Mouse (Mus musculus) adrenal gland, postnatal 25 days (tissue): ENCODE measurements around the gene Cyp27b1. TPM values are rescaled to one million over a fixed set of nuclear protein-coding genes. Genes with fewer than 3 reads are reported as not detected.
"Not testable (repeated sequence)": the region's sequence is repeated elsewhere in the genome, so short reads cannot be mapped to it uniquely, and the experiment has no call there.

Experiments used
- DNase-seq: peaks from one replicate; pipeline ENCODE4 v3.0.0; 2021; ENCODE audit warnings: mixed read lengths
- total RNA-seq: library from RNA; stranded (reverse); gene quantifications from 2 replicates; pipeline ENCODE4 v1.2.3, GENCODE M21; 2021

Cyp27b1 gene
- total RNA-seq, 1 experiment from 2014 or later, result 0.33 TPM

DNA sequence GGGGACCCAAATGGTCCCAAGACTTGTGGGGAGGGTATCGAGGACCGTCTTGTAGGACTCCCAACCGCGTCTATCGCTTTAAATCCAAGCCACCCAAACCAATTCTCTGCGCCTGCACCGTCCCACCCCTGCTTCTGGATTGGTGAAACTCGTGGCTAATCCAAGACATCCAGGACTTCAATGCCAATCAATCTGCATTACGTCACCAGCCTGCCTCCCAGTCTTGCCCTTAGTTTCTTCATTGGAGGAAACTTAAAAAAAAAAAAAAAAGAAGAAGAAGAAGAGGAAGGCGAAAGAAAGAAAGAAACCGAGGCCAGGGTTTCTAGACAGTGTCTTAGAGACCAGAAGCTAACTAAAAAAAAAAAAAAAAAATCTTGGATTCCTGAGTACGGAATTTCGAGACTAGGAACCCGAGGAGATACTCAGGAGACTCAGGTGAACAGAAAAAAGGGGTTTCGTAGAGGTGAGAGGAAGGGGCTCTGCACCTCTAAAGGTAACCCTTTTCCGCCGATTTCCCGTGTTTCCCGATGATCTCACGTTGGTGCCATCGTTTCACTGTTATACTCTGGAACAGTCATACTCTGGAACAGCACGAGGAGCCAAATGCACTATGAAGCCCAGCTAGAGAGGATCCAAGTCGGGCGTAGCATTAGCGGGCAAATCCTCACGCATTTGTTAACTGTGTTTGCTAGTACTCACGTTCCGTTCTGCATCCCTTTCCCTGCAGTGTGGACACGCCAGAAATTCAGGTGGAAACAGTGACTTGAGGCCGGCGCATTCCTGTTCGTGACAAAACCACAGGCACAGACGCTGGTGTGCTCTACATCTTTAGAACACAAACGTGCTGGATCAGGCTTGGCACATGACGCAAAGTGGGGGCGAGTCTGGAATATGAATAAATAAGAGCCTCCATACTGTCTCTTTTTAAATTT lies 22.4 kb downstream of the Cyp27b1 start, which contains the start of gene Tspan31:
TSS of gene Tspan31 (minus strand) at position 75 of the 932 bp plus-strand sequence.
- peak; percentile 84 for DNase-seq

DNA sequence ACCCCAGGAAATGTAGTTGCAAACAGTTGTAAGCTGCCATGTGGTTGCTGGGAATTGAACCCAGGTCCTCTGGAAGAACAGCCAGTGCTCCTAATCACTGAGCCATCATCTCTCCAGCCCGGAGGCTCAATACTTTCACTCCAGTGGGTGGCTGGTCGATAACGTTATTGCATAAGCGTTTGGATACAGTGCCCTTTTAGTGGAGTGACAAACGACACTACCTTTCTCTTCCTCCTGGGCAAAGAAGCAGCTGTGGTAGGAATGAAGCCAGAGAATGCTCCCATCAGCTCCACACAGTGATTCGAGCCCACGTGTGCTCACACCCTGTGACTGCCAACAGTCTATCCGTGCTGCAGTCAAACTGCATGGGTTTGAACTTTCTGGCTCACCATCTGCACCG lies 23.2 kb downstream of the Cyp27b1 start:
- no peak for DNase-seq

DNA sequence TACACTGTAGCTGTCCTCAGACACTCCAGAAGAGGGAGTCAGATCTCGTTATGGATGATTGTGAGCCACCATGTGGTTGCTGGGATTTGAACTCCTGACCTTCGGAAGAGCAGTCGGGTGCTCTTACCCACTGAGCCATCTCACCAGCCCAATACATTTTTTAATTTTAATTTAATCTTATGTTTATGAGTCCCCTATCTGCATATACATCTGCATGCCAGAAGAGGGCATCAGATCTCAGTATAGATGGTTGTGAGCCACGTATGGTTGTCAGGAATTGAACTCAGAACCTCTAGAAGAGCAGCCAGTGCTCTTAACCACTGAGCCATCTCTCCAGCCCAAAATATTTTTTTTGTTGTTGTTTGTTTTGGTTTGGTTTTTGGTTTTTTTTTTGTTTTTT lies 24.2 kb downstream of the Cyp27b1 start:
- DNase-seq, result not testable (repeated sequence)

DNA sequence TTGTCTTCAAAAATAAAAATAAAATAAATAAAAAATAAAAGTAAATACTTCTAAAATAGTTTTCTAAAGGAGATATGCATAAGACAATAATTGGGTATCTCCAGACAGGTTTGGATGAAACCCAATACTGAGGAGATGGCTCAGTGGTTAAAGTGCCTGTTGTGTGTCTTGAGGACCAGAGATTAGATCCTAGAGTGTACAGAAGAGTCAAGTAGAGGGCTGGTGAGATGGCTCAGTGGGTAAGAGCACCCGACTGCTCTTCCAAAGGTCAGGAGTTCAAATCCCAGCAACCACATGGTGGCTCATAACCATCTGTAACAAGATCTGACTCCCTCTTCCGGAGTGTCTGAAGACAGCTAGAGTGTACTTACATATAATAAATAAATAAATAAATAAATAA lies 24.9 kb downstream of the Cyp27b1 start:
- DNase-seq, result not testable (repeated sequence)

DNA sequence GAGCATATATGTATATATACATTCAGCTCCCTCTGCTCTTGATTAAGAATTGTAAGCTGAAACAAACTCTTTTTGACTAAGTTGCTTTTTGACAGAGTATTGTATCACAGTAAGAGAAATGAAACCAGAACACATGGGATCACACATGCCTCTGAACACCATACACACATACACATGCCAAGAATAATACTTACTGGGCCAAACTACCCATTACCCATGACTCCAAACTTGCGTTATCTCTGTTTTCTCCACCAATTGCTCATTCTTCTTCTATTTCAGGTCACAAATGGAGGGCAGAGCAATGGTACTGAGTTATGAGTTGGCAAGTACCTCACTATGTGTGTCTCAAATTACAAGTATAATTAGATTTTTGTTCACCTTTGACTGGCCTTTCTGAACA lies 25.9 kb downstream of the Cyp27b1 start:
- no peak for DNase-seq

DNA sequence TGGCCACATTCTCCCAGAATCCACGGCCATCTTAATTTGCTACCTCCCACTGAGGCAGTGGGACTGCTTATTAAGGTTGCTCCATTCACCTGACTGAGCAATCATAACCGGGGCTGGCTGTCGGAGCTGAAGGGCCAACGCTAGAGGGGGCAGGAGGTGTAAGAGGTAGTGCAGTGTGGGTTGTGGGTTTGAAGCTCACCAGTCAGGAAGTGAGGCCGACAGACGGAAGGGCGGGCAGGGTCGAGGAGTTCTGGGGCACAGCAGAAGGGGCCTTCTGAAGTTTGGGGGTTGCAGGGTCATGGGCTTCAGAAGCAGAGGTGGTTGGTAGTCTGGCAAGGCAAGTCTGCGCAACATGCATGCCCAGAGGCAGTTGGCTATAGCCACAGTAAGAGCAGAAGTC lies 27.0 kb downstream of the Cyp27b1 start, which contains the start of gene Agap2:
TSS of gene Agap2 (plus strand) at position 205 of the 400 bp plus-strand sequence.
- DNase-seq, result no peak

DNA sequence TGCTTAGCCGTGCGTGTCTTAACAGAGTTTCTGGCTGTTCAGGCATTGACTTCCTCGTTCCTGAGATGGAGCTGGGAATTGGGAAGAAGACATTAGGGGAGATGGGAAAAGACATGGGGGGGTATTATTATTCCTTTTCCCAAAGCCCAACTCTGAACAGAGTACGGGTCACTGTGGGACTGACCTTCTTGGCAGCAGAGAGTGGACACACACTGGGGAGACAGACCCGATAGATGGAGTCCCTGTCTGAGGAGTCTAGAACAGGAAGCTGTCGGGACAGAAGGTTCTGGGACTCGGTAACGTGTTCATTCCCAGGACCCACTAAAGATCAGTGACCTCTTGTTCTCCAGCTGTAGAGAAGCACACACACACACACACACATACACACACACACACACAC lies 27.6 kb downstream of the Cyp27b1 start:
- no peak for DNase-seq

DNA sequence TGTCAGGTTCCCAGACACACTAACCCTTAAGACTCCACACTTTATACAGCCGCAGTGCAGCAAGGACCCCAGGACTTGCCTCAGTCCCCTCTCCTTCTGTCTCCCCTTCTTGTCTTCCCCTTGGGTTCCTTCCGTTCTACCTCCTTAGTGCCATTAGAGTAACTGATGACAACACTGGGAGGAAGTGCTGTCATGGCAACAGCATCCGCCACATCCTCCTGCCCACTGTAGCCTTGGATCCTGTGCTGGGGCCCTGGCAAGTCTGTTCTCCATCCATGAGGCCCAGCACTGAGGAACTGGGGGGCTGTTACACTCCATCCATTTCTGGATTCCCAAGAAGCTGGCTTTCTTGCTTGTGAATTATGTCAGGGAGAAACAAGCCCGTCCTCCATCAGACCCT lies 28.0 kb downstream of the Cyp27b1 start:
- no peak for DNase-seq

DNA sequence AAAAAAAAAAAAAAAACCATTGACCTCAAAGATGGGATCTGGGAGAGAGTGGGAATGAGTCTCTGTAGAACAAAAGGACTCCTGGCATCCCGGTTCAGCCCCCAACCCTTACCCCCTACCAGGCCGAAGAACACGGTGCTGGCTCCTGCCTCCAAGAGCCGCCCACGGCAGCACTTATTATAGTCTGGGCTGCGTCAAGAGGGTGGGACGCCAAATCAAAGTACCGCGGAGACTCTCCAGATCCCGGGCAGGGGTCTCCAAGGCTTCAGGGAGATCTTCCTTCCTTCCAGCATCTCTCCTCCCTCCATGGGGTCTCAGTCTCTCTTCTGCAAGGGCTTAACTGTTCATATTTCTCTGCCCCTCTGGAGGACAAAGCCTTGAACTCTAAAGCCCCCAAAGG lies 29.5 kb downstream of the Cyp27b1 start:
- no peak for DNase-seq

DNA sequence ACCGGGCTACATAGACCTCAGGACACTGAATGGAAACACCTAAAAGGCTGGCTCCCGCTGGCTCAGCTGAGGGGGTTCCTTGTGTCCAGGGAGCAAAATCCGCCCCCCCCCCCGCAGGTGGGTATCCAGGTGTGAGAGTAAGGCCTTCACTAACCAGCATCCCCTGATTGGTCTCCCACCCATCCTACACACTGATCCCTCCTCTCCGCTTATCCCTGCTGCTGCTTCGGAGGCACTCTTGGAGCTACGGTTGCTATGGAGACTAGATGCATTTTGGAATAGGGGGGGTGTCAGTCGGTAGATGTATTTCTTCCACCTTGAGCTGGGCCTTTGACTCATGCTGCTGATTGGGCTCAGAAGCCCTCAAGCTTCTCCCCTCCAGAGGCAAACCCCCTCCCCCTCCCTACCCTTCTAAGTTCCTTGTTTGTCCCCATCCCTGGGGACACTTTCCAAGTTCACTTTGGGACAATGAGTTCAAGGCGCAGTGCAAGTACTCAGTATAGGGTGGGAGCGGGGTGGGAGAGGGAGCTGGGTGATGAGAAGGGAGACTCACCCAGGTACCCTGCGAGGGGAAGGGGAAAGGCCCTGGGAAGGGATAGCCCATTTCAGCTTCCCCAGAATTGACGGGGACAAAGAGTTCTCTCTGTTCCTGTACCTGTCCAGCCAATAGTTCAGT lies 30.1 kb downstream of the Cyp27b1 start:
- no peak for DNase-seq

DNA sequence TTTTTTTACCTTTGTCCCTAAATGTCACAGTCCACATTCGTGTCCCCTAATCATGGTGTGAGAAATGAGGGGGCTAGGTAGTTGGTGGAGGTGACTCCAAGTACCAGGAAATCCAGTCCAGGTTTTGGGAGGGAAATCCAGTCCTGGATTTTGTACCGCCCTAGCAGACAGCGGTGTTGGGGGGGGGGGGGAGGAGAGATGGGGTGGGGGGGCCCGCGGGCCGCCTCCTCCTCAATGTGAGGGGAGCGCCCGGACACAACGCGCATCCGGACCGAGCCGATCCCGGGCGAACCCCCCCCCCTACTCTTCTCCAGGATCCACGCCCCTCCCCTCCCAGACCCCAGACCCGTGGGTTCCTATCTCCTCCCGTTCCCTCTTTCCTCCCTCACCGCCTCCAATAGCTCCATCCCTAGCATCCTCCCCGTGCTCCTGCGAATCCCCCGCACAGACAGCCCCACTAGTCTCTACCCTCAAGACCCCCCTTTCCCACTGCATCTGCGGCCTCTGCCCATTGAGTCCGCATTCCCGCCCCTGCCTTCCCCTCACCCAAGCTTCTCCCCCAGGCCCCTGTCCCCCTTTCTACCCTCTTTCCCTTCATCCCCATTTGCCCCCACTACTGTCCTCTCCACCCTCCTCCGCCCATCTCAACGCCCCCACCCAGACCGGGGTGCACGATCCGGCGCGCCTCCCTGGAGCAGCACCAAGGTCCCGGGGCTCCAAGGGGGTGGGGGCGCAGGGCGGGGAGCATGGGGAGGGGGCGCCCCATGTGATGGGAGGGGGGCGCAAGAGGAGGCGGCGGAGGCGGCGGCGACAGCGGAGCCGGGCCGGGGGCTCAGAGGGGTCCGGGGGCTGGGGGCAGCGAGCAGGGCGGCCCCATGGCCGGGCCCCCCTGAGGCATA lies 30.9 kb downstream of the Cyp27b1 start:
- DNase-seq, result no peak

DNA sequence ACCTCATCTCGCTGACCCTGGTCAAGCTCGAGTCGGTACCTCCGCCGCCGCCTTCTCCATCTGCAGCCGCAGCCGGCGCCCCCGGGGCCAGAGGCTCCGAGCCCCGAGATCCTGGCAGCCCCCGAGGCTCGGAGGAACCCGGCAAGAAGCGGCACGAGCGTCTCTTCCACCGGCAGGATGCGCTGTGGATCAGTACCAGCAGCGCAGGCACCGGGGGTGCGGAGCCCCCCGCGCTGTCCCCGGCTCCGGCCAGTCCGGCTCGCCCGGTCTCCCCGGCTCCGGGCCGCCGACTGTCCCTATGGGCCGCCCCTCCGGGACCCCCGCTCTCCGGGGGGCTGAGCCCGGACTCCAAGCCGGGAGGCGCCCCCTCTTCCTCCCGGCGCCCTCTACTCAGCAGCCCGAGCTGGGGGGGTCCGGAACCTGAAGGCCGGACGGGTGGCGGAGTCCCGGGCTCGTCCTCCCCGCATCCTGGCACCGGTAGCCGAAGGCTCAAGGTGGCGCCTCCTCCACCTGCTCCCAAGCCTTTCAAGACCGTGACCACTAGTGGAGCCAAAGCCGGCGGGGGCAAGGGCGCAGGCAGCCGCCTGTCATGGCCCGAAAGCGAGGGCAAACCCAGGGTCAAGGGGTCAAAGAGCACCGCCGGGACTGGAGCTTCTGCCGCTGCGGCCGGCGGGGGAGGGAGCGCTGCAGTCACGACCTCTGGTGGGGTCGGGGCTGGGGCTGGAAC lies 31.8 kb downstream of the Cyp27b1 start:
- DNase-seq, result no peak

DNA sequence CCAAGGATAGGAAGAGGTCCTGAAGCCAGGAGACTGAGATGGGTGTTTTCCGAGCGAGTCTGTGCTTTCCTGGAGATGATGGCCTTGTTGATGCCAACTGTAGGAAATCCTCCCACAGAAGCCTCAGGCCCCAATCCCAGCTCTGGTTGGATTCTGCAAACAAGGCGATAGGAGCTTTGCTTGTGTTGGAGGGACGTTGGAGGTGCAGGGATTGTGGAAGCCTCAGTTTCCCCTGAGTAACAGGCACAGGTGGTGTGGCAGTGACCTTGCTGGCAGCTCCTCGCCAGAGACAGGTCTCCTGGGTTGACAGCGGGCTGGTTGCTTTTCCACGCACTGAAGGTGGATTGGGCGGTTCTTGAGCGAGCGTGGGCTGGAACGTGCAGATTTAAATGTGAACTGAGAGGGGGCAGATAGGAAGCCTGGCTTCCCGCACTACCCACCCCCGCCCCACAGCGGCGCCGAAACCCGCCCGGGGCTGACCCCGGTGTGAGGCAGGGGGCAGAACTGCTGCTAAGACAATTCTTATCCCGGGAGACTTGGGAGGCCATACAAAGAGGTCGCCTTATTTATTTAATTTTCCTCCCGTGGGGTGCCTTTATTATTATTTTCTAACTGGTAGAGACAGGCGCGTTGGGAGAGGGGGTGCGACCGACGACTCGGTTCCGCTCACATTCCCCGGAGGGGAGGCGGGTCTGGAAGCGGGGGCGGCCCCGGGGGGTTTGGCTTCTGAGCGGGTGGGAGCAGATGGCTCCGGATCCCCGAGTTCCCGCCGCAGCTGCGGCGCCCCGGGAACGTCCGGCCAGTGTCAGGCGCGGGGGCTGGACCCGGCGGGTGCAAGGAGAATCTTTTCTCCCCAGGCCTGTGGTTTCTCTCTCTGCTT lies 33.1 kb downstream of the Cyp27b1 start:
- peak; percentile 33 for DNase-seq

DNA sequence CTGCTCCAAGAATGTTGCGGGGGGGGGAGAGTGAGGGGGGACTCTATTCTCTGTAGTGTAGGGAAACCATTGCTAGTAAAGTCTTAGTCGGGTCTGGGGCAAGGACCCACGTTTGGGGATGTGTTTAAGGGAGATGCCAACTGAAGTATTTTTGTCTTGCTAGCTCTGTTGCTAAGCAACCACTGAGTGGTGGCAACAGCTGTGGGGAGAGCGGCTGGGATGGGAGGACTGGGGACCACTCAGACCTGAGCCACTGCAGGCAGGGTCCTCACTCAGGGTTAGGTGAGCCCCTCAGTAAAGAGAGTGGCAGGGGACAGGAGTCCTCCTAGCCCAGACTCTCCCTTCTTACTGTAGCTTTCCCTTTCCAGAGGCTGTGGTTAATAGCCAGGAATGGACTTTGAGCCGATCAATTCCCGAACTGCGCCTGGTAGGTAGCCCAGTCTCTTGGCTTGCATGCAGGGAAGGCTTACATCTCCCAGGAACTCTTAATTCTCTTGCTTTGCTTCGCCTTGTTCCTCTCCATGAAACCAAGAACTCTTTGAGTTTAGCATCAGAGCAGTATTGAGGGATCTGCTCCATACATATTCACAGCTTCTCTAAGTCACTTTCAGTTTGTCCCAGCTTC lies 34.1 kb downstream of the Cyp27b1 start:
- DNase-seq, result no peak

DNA sequence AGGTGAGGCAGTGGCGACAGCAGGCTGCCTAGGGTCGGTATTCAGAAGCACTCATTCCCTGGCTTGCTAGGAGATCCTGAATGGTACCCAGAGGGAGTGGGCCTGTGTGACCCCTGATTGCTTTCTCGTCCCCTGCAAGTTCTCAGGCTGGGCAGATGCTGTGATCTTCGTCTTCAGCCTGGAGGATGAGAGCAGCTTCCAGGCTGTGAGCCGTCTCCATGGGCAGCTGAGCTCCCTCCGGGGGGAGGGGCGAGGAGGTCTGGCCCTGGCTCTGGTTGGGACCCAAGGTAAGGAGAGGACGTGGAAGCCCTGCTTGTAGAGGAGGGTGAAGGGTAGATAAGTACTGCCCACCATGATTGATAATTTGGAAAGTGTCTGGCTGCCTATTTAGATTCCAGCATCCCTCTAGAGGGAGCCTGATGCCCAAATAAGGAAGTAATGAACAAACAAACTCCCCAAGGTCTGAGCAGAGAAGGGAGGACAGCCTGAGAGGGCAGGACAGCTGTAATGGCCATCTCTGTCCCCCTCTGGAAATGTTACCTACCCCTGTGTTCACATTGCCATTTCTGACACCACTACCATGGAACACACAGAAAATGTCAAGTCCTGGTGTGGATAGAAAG lies 35.4 kb downstream of the Cyp27b1 start:
- no peak for DNase-seq

DNA sequence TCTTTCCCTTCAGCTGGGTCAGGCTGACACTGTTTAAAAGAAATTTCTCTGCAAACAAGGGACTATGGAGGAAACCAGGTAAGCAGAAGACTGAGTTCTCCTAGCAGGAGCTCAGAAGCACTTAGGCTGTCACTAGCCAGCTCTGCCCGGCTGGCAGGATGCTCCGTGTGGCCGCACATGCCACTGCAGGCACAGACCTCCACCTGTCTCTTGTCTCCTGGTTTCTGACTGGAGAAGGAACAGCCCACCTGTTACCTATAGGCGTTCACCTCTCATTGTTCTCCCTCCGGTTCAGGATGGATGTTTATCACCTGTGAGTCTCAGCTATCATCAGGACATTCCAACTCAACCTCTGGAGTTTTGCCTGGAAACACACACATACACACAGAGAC lies 35.9 kb downstream of the Cyp27b1 start:
- no peak for DNase-seq

DNA sequence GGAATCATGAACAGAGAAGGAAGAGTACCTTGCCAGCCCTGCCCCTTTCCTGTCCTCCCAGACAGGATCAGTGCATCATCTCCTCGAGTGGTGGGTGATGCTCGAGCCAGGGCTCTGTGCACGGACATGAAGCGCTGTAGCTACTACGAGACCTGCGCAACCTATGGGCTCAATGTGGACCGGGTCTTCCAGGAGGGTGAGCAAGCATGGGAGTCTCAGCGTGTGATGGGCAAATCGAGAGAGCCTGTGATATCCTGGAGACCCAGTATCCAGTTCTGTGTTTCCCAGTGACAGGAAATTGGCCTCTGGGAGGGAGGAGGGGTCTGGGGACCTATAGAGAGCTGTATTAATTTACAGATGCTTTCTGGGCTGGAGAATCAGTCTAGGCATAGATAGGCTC lies 37.0 kb downstream of the Cyp27b1 start:
- DNase-seq, result no peak

DNA sequence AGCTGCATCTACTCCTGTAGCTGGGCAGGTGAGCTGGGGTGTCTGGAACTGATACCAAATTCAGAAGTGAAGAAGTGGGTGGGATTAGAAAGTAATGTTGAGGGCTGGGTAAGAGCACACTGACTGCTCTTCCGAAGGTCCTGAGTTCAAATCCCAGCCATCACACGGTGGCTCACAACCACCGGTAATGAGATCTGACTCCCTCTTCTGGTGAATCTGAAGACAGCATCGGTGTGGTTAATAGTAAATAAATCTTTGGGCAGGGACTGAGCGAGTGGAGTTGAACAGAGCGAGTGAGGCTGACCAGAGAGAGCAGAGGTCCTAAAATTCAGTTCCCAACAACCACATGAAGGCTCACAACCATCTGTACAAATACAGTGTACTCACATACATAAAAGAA lies 37.6 kb downstream of the Cyp27b1 start:
- no peak for DNase-seq

DNA sequence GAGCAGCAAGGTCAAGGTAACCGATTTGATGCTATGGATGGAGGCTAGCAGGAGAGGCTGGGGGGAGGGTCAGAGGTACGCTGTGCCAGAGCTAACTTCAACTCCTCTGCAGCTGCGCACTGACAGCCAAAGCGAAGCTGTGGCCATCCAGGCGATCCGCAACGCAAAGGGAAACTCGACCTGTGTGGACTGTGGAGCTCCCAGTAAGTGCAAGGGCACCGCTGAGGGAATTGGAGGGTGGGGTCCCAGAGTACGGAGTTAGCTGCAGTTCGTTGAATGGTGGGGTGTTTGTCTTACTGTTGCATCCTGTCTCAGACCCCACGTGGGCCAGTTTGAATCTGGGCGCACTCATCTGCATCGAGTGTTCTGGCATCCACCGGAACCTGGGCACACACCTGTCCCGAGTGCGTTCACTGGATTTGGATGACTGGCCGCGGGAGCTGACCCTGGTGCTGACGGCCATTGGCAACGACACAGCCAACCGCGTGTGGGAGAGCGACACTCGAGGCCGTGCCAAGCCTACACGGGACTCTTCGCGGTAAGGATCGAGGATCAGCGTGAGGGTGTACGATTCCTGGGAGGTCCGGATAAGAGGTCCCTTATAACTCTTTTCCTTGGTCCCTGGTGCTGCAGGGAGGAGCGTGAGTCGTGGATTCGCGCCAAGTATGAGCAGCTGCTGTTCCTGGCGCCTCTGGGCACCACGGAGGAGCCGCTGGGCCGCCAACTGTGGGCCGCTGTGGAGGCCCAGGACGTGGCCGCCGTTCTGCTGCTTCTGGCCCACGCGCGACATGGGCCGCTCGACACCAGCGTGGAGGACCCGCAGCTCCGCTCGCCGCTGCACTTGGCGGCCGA lies 42.7 kb downstream of the Cyp27b1 start:
- peak; percentile 67 for DNase-seq
